Mouse (Mus musculus) lung, embryonic 14.5 days (tissue): ENCODE data around the gene 2010003K11Rik. TPM values are rescaled to one million over a fixed set of nuclear protein-coding genes. Genes with fewer than 3 reads are reported as not detected.

Source experiments
- ATAC-seq: fragments of 200-750 bp; cut with Nextera tagmentation; 2 replicates; pipeline ENCODE4 v1.8.0; 2017; ENCODE audit warnings: mild to moderate bottlenecking, moderate TSS enrichment, moderate library complexity; ENCODE audit not compliant: insufficient read depth
- DNase-seq: peaks from one replicate; pipeline ENCODE4 v3.0.0-alpha.2; 2015
- H3K27ac ChIP-seq: fragments of 300-500 bp; sonication (generic); 2 replicates; pipeline ENCODE4 v1.5.1; 2014; ENCODE audit warnings: low read depth, mild to moderate bottlenecking, moderate library complexity
- H3K27me3 ChIP-seq: fragments of 300-500 bp; sonication (generic); 2 replicates; pipeline ENCODE4 v1.6.1; 2014; ENCODE audit warnings: low read length, control low read depth; ENCODE audit not compliant: insufficient read depth
- H3K36me3 ChIP-seq: fragments of 300-500 bp; sonication (generic); 2 replicates; pipeline ENCODE4 v1.6.1; 2014; ENCODE audit warnings: control low read depth; ENCODE audit not compliant: insufficient read depth
- H3K4me1 ChIP-seq: fragments of 300-500 bp; sonication (generic); 2 replicates; pipeline ENCODE4 v1.6.1; 2014; ENCODE audit warnings: antibody characterized with exemption, control low read depth; ENCODE audit not compliant: insufficient read depth
- H3K4me2 ChIP-seq: fragments of 300-500 bp; sonication (generic); 2 replicates; pipeline ENCODE4 v1.6.1; 2014; ENCODE audit warnings: mild to moderate bottlenecking
- H3K4me3 ChIP-seq: fragments of 300-500 bp; sonication (generic); 2 replicates; pipeline ENCODE4 v1.5.1; 2014; ENCODE audit warnings: low read depth, low read length
- H3K9ac ChIP-seq: fragments of 300-500 bp; sonication (generic); 2 replicates; pipeline ENCODE4 v1.6.1; 2014
- H3K9me3 ChIP-seq: fragments of 300-500 bp; sonication (generic); 2 replicates; pipeline ENCODE4 v1.6.1; 2016; ENCODE audit warnings: low read depth, low read length, control low read depth
- CTCF ChIP-seq: IDR thresholded peaks from 2 replicates; pipeline ENCODE4 v1.5.1; 2016; ENCODE audit warnings: antibody characterized with exemption, low read depth
- WGBS: fragments of 180-500 bp; shearing (Covaris S2); extraction: QIAGEN DNeasy Blood & Tissue Kit; methylation state at CpG from one replicate; pipeline ENCODE4 v1.1.7; 2014; 5-methylcytosine and 5-hydroxymethylcytosine counted together
- polyA plus RNA-seq: library from polyadenylated mRNA; unstranded; fragments of >200 nt; fragmentation: Nextera tagmentation; extraction: Ambion mirVana; gene quantifications from 2 replicates; pipeline ENCODE4 v1.2.1, GENCODE M21; 2014

2010003K11Rik gene
- polyA plus RNA-seq, 1 experiment from 2014 or later, result not detected

DNA sequence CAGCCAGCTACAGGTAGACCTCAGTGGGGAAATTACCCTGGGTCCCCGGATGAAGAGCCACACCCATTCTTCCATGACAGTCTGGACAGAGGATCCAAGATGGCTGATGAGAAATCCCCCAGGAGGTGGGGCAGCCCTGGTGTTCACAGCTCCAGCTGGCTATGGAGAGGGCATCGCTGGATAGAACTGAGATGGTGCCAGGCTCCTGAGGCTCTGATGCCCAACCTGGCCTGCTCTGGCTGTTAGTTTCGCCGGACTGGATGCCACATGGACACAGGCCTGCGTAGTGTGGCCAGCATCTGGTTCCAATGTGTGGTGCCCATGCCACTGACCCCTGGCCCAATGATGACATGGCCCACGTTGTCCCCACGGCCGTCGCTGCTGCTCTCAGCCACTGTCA, 50.9 kb downstream of the 2010003K11Rik start:
- Histone ChIP-seq H3K4me2 (no peak overlapping the region), H3K9ac (no peak overlapping the region), H3K9me3 (no peaks in the 10 kb centered on the region), H3K27ac (no peak overlapping the region), H3K4me3 (no peak overlapping the region), H3K27me3 (no peaks in the 10 kb centered on the region), H3K36me3 (no peaks in the 10 kb centered on the region), H3K4me1 (no peaks in the 10 kb centered on the region)
- ATAC-seq, result no peak
- 88% methylated on average over 9 of the region's 9 CpGs for WGBS
- DNase-seq, result no peak
- no peak for TF ChIP-seq CTCF

Other genes starting within 250 kb of the 2010003K11Rik start
- 10.6 and 11.1 TPM in 2 replicates for gene Ssh3, start 229.4 kb downstream of the 2010003K11Rik start, polyA plus RNA-seq
- gene Ankrd13d, start 215.4 kb downstream of the 2010003K11Rik start, polyA plus RNA-seq, result 2.4 and 2.8 TPM in 2 replicates
- 19.4 and 23.0 TPM in 2 replicates for gene Grk2, start 192.4 kb downstream of the 2010003K11Rik start, polyA plus RNA-seq
- 56.2 and 63.1 TPM in 2 replicates for gene Kdm2a, start 100.3 kb downstream of the 2010003K11Rik start, polyA plus RNA-seq
- 33.7 and 46.0 TPM in 2 replicates for gene Rhod, start 59.2 kb downstream of the 2010003K11Rik start, polyA plus RNA-seq
- gene Syt12, start 21.1 kb downstream of the 2010003K11Rik start, polyA plus RNA-seq, result 1.3 and 1.8 TPM in 2 replicates
- 12.7 and 14.0 TPM in 2 replicates for gene Pcx, start 11.9 kb upstream of the 2010003K11Rik start, polyA plus RNA-seq
- gene Lrfn4, start 117.1 kb upstream of the 2010003K11Rik start, polyA plus RNA-seq, result 10.0 and 10.1 TPM in 2 replicates
- gene Rce1, start 127.1 kb upstream of the 2010003K11Rik start, polyA plus RNA-seq, result 72.6 and 74.7 TPM in 2 replicates
- gene Gm960, start 200.1 kb upstream of the 2010003K11Rik start, polyA plus RNA-seq, result 2.3 and 2.9 TPM in 2 replicates
- 1.3 and 1.4 TPM in 2 replicates for gene Sptbn2, start 212.6 kb upstream of the 2010003K11Rik start, polyA plus RNA-seq